Mouse (Mus musculus) megakaryocyte, embryonic 14.5 days (primary cell): ENCODE data around the gene Thumpd3.

Experiments
- FLI1 ChIP-seq: IDR thresholded peaks from 2 replicates; pipeline ENCODE4 v1.6.1; 2012; ENCODE audit warnings: low read length, inconsistent platforms, mixed read lengths
- GATA1 ChIP-seq: IDR thresholded peaks from 3 replicates; pipeline ENCODE4 v1.6.1; 2012; ENCODE audit warnings: mixed read lengths, low read length, inconsistent platforms, borderline replicate concordance

DNA sequence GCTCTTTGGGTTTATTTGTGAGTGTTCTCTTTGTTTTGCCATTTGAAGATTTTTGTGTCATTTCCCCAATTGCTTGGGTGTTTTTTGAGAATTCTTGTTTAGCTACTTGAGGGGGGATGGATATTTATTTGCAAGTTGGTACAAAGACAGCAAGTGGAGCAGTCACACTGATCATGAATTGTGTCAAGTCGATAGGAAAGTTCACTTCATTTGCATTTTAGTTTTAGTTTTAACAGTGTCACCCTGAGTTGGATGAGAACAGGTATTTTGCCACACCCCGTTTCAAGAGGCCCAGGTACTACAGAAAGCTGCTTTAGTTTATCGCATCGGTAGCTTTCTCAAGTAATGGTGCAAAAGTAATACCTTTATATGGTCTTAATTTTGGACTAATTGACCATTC, 56.5 kb downstream of the Thumpd3 start:
- TF ChIP-seq FLI1: no peak
- no peak for TF ChIP-seq GATA1
